Mouse (Mus musculus): Measurements from ENCODE around the gene Bptf. TPM values are rescaled to one million over a fixed set of nuclear protein-coding genes. Genes with fewer than 3 reads are reported as not detected.
"Not testable (repeated sequence)": the region's sequence is repeated elsewhere in the genome, so short reads cannot be mapped to it uniquely, and the experiment has no call there.

Gene Bptf
- polyA plus RNA-seq, 1 experiment = 49.4 TPM

- DNase-seq (ENCODE audit: extremely low spot score in 1 of 2, low spot score in 1 of 2) = no peak
Measured at GRCm38 (mm10) chr11:107060941-107061340, 71.0 kb downstream of the Bptf start.

- DNase-seq (ENCODE audit: extremely low spot score in 1 of 2, low spot score in 1 of 2) = not testable (repeated sequence)
Measured at GRCm38 (mm10) chr11:107059634-107060033, 72.3 kb downstream of the Bptf start.

- DNase-seq (ENCODE audit: extremely low spot score in 1 of 2, low spot score in 1 of 2) = peak in 1 of 2 experiments; percentile 44
Measured at GRCm38 (mm10) chr11:107057391-107057790, 74.5 kb downstream of the Bptf start.

GRCm38 (mm10) chr11:107054870-107055269, 77.1 kb downstream of the Bptf start:
- DNase-seq (ENCODE audit: extremely low spot score in 1 of 2, low spot score in 1 of 2) = no peak

GRCm38 (mm10) chr11:107046766-107047620, 84.9 kb downstream of the Bptf start:
- no peak for DNase-seq (ENCODE audit: extremely low spot score in 1 of 2, low spot score in 1 of 2)

- DNase-seq (ENCODE audit: extremely low spot score in 1 of 2, low spot score in 1 of 2) = no peak
Measured at GRCm38 (mm10) chr11:107045546-107045945, 86.4 kb downstream of the Bptf start.

GRCm38 (mm10) chr11:107044321-107044720, 87.6 kb downstream of the Bptf start:
- peak; percentile 43 to 87 for DNase-seq (ENCODE audit: extremely low spot score in 1 of 2, low spot score in 1 of 2)

GRCm38 (mm10) chr11:107043361-107043760, 88.6 kb downstream of the Bptf start:
- no peak for DNase-seq (ENCODE audit: extremely low spot score in 1 of 2, low spot score in 1 of 2)

GRCm38 (mm10) chr11:107041396-107041795, 90.5 kb downstream of the Bptf start:
- no peak for DNase-seq (ENCODE audit: extremely low spot score in 1 of 2, low spot score in 1 of 2)

GRCm38 (mm10) chr11:107039417-107039816, 92.5 kb downstream of the Bptf start:
- DNase-seq (ENCODE audit: extremely low spot score in 1 of 2, low spot score in 1 of 2) = no peak

GRCm38 (mm10) chr11:107034085-107034810, 97.7 kb downstream of the Bptf start:
- no peak for DNase-seq (ENCODE audit: extremely low spot score in 1 of 2, low spot score in 1 of 2)

GRCm38 (mm10) chr11:107031635-107032034, 100.3 kb downstream of the Bptf start:
- no peak for DNase-seq (ENCODE audit: extremely low spot score in 1 of 2, low spot score in 1 of 2)

- no peak for DNase-seq (ENCODE audit: extremely low spot score in 1 of 2, low spot score in 1 of 2)
Measured at GRCm38 (mm10) chr11:107029536-107029935, 102.4 kb downstream of the Bptf start.

- no peak for DNase-seq (ENCODE audit: extremely low spot score in 1 of 2, low spot score in 1 of 2)
Measured at GRCm38 (mm10) chr11:107028754-107029153, 103.2 kb downstream of the Bptf start.

GRCm38 (mm10) chr11:107028275-107028618, 103.7 kb downstream of the Bptf start:
- DNase-seq (ENCODE audit: extremely low spot score in 1 of 2, low spot score in 1 of 2) = no peak

- DNase-seq (ENCODE audit: extremely low spot score in 1 of 2, low spot score in 1 of 2) = peak; percentile 57 to 86
Measured at GRCm38 (mm10) chr11:107027431-107028274, 104.3 kb downstream of the Bptf start.

GRCm38 (mm10) chr11:107026554-107027430, 105.1 kb downstream of the Bptf start:
- no peak for DNase-seq (ENCODE audit: extremely low spot score in 1 of 2, low spot score in 1 of 2)

- DNase-seq (ENCODE audit: extremely low spot score in 1 of 2, low spot score in 1 of 2) = no peak
Measured at GRCm38 (mm10) chr11:107025411-107026321, 106.3 kb downstream of the Bptf start, which contains the start of gene 1810010H24Rik. Gene 1810010H24Rik, plus strand, starts transcription at chr11:107025681.

GRCm38 (mm10) chr11:107024406-107024805, 107.5 kb downstream of the Bptf start:
- DNase-seq (ENCODE audit: extremely low spot score in 1 of 2, low spot score in 1 of 2) = no peak

All from frontal cortex, adult 2 months (tissue).